ENCODE assay signal across 20 mouse cellular contexts in genomic region chr16:57246596-57246995, GRCm38 (mm10). TPM values are rescaled to one million over a fixed set of nuclear protein-coding genes. Genes with fewer than 3 reads are reported as not detected.
A peak's percentile ranks its signal among the peaks of the same experiment; 100 is the strongest.
DNase-seq lines count a peak whose midpoint lies in the region; ATAC-seq and TF ChIP-seq lines count a peak whose summit lies in the region.
"Had no signal": no experiment of that assay in that cellular context is flagged by ENCODE, and none has a peak within 500 bp of the region (broad histone marks: within the 10 kb centered on the region; RNA-seq: fewer than 3 reads in every experiment).

No protein-coding gene starts in this region.

- no peak for ATAC-seq in stomach, postnatal 0 days (ENCODE audit: low FRiP score, low TSS enrichment)
- ATAC-seq: forebrain, embryonic 14.5 days had no signal

- no peak for TF ChIP-seq EP300 in stomach, postnatal 0 days (optimal IDR thresholded peaks at IDR 0.05)

- H3K9me3 ChIP-seq in megakaryocyte, embryonic 14.5 days: peaks cover 10% of the 10 kb centered on the region; the same call in 1 of the 2 replicates
- H3K9me3 ChIP-seq in stomach, postnatal 0 days (ENCODE audit: control insufficient read depth, low read length): no peaks in the 10 kb centered on the region
- H3K9me3 ChIP-seq: embryonic facial prominence, embryonic 15.5 days; hindbrain, embryonic 13.5 days; neural tube, embryonic 13.5 days had no signal

- no peaks in the 10 kb centered on the region for H3K27me3 ChIP-seq in megakaryocyte, embryonic 14.5 days (replicated peaks)
- no peaks in the 10 kb centered on the region for H3K27me3 ChIP-seq in stomach, postnatal 0 days (ENCODE audit: control insufficient read depth, insufficient read depth, low read length)
- H3K27me3 ChIP-seq: embryonic facial prominence, embryonic 15.5 days; limb, embryonic 12.5 days; neural tube, embryonic 13.5 days had no signal

- H3K4me1 ChIP-seq in bone marrow, adult 2 months (ENCODE audit: control insufficient read depth, insufficient read depth, low read length): no peaks in the 10 kb centered on the region; the same call in 1 of the 2 replicates
- peaks cover 36% of the 10 kb centered on the region for H3K4me1 ChIP-seq in megakaryocyte, embryonic 14.5 days
- no peaks in the 10 kb centered on the region for H3K4me1 ChIP-seq in stomach, postnatal 0 days (replicated peaks; ENCODE audit: control insufficient read depth, insufficient read depth)
- H3K4me1 ChIP-seq: embryonic facial prominence, embryonic 15.5 days; hindbrain, embryonic 13.5 days; neural tube, embryonic 13.5 days had no signal

- no peak overlapping the region for H3K4me2 ChIP-seq in stomach, postnatal 0 days (replicated peaks; ENCODE audit: low read depth)
- H3K4me2 ChIP-seq: embryonic facial prominence, embryonic 15.5 days; hindbrain, embryonic 13.5 days; limb, embryonic 12.5 days; neural tube, embryonic 13.5 days had no signal

- WGBS in bone marrow, adult 2 months: 5% methylated on average over 3 of the region's 3 CpGs
- 69% methylated on average over 3 of the region's 3 CpGs for WGBS in stomach, postnatal 0 days

- no peaks in the 10 kb centered on the region for H3K36me3 ChIP-seq in megakaryocyte, embryonic 14.5 days (replicated peaks; ENCODE audit: low read length)
- H3K36me3 ChIP-seq in stomach, postnatal 0 days (ENCODE audit: control insufficient read depth, insufficient read depth, low read length): no peaks in the 10 kb centered on the region
- H3K36me3 ChIP-seq: embryonic facial prominence, embryonic 15.5 days; hindbrain, embryonic 13.5 days; limb, embryonic 12.5 days; neural tube, embryonic 13.5 days had no signal

- TF ChIP-seq CTCF in bone marrow, adult 2 months (IDR thresholded peaks at IDR 0.05; ENCODE audit: control insufficient read depth, insufficient read depth, low read length): no peak
- no peak for TF ChIP-seq CTCF in stomach, postnatal 0 days (IDR thresholded peaks at IDR 0.05; ENCODE audit: low read depth)

- H3K27ac ChIP-seq in bone marrow, adult 2 months (ENCODE audit: control insufficient read depth, insufficient read depth, low read depth, low read length, poor library complexity): peak overlapping the region; percentile 3; the same call in 1 of the 2 replicates
- H3K27ac ChIP-seq in stomach, postnatal 0 days (replicated peaks): no peak overlapping the region
- H3K27ac ChIP-seq: embryonic facial prominence, embryonic 15.5 days; hindbrain, embryonic 13.5 days; limb, embryonic 12.5 days; neural tube, embryonic 13.5 days had no signal

- no peak for TF ChIP-seq POLR2A in bone marrow, adult 2 months (IDR thresholded peaks at IDR 0.05; ENCODE audit: borderline replicate concordance, control insufficient read depth, low read depth, low read length)

- peak; percentile 18 for DNase-seq in thymus, postnatal 4 days
- no peak for DNase-seq in thymus, postnatal 10 days (ENCODE audit: low spot score in 2 of 2)
- DNase-seq in layer of hippocampus, adult 9-10 months (ENCODE audit: low spot score): no peak
- DNase-seq in stomach, postnatal 0 days (ENCODE audit: low spot score): no peak
- no peak for DNase-seq in kidney, postnatal 25 days
- DNase-seq: adrenal gland, postnatal 36 days; kidney, adult 11 months; kidney, postnatal 4 days; midbrain, embryonic 14.5 days; retina, postnatal 1 day; thymus, adult 2 months had no signal

- H3K9ac ChIP-seq in stomach, postnatal 0 days (ENCODE audit: low read length): no peak overlapping the region
- H3K9ac ChIP-seq: embryonic facial prominence, embryonic 15.5 days; hindbrain, embryonic 13.5 days; limb, embryonic 12.5 days; neural tube, embryonic 13.5 days had no signal

- H3K4me3 ChIP-seq in bone marrow, adult 2 months (replicated peaks; ENCODE audit: control insufficient read depth, low read depth, low read length): no peak overlapping the region
- H3K4me3 ChIP-seq in megakaryocyte, embryonic 14.5 days (replicated peaks): peak overlapping the region; percentile 62
- no peak overlapping the region for H3K4me3 ChIP-seq in stomach, postnatal 0 days (ENCODE audit: low read depth, low read length)
- H3K4me3 ChIP-seq: embryonic facial prominence, embryonic 15.5 days; hindbrain, embryonic 13.5 days; limb, embryonic 12.5 days; neural tube, embryonic 13.5 days had no signal

RNA-seq across cellular contexts. Expression of gene Tbc1d23, which starts 15.3 kb away (rescaled TPM):
- 5.4 and 21.4 TPM in 2 replicates for polyA plus RNA-seq in bone marrow, adult 2 months (2011; ENCODE audit: insufficient read depth, insufficient read length, low replicate concordance, missing spikeins)
- polyA plus RNA-seq in megakaryocyte, embryonic 14.5 days (2012; ENCODE audit: insufficient read depth, low replicate concordance): 0.36 TPM in 1 of 2 replicates, not detected in the other
- polyA plus RNA-seq in stomach, postnatal 0 days (2015; fragmentation: Nextera tagmentation; extraction: Ambion mirVana): 16.9 and 17.1 TPM in 2 replicates

RNA-seq across cellular contexts. Expression of gene Tmem30c, which starts 46.1 kb away (rescaled TPM):
- 0.27 and 1.4 TPM in 2 replicates for polyA plus RNA-seq in bone marrow, adult 2 months (2011; ENCODE audit: insufficient read depth, insufficient read length, low replicate concordance, missing spikeins)
- not detected in 2 replicates for polyA plus RNA-seq in megakaryocyte, embryonic 14.5 days (2012; ENCODE audit: insufficient read depth, low replicate concordance)
- polyA plus RNA-seq in stomach, postnatal 0 days (2015; fragmentation: Nextera tagmentation; extraction: Ambion mirVana): 0.08 TPM in 1 of 2 replicates, not detected in the other
- polyA plus RNA-seq: forebrain, embryonic 14.5 days; heart, embryonic 14.5 days; liver, embryonic 16.5 days; thymus, adult 2 months had no signal
